Mouse (Mus musculus) MEL (cell line): ENCODE measurements at regions not wholly inside any gene's neighbourhood (a gene's known extent, or its start where the extent isn't known, plus 50 kb on each side); places are given as distances from the start of the nearest gene placed in this dataset.

Source experiments
- DNase-seq: peaks from one replicate; pipeline ENCODE4 v3.0.0; 2011; ENCODE audit warnings: low read depth, low spot score
- H3K27ac ChIP-seq: 2 replicates; pipeline ENCODE4 v1.5.1; 2012; ENCODE audit warnings: low read depth, mild to moderate bottlenecking, control low read depth, low read length, moderate library complexity; ENCODE audit not compliant: control insufficient read depth
- H3K27me3 ChIP-seq, 2 experiments: fragments of 150-350 bp in 1 of 2; sonication (generic) in 1 of 2; 2 replicates each; pipeline ENCODE4 v1.6.1; 2012; ENCODE audit warnings: low read length in 2 of 2, mild to moderate bottlenecking in 2 of 2, improper control_type of control experiment in 1 of 2, moderate library complexity in 1 of 2; ENCODE audit not compliant: insufficient read depth in 2 of 2, control insufficient read depth in 1 of 2
- H3K36me3 ChIP-seq, 2 experiments: 2 replicates each; pipeline ENCODE4 v1.6.1; 2012 to 2014; ENCODE audit warnings: low read length in 2 of 2, improper control_type of control experiment in 1 of 2, inconsistent platforms in 1 of 2, mild to moderate bottlenecking in 1 of 2; ENCODE audit not compliant: insufficient read depth in 2 of 2, control insufficient read depth in 1 of 2
- H3K4me1 ChIP-seq, 2 experiments: fragments of 150-350 bp in 1 of 2; sonication (generic) in 1 of 2; 2 replicates each; pipeline ENCODE4 v1.6.1; 2012; ENCODE audit warnings: low read length in 2 of 2, improper control_type of control experiment in 1 of 2, mild to moderate bottlenecking in 1 of 2; ENCODE audit not compliant: insufficient read depth in 2 of 2, control insufficient read depth in 1 of 2
- H3K4me3 ChIP-seq, 2 experiments: fragments of 150-350 bp in 1 of 2; sonication (generic) in 1 of 2; 2 replicates each; pipeline ENCODE4 v1.5.1; 2012; ENCODE audit warnings: low read depth in 2 of 2, low read length in 2 of 2, mild to moderate bottlenecking in 2 of 2, moderate library complexity in 2 of 2, control low read depth in 1 of 2, improper control_type of control experiment in 1 of 2; ENCODE audit not compliant: control insufficient read depth in 1 of 2, insufficient read depth in 1 of 2
- H3K79me2 ChIP-seq: 2 replicates; pipeline ENCODE4 v1.6.1; 2012; ENCODE audit warnings: mild to moderate bottlenecking, low read length, moderate library complexity; ENCODE audit not compliant: control insufficient read depth, poor library complexity, insufficient read depth
- H3K9ac ChIP-seq: 2 replicates; pipeline ENCODE4 v1.6.1; 2012; ENCODE audit warnings: low read depth, mild to moderate bottlenecking, control low read depth, low read length, moderate library complexity; ENCODE audit not compliant: control insufficient read depth, poor library complexity, severe bottlenecking
- H3K9me3 ChIP-seq: fragments of 150-350 bp; sonication (generic); replicated peaks from 2 replicates; pipeline ENCODE4 v1.6.1; 2012; ENCODE audit warnings: mild to moderate bottlenecking, low read length, improper control_type of control experiment, moderate library complexity; ENCODE audit not compliant: insufficient read depth
- BHLHE40 ChIP-seq: IDR thresholded peaks from 2 replicates; pipeline ENCODE4 v1.6.1; 2012; ENCODE audit warnings: low read depth, mild to moderate bottlenecking, inconsistent platforms, low read length, improper control_type of control experiment, borderline replicate concordance
- CTCF ChIP-seq, 3 experiments: IDR thresholded peaks in 2 of 3; conservative IDR thresholded peaks in 1 of 3; 2 replicates each; pipeline ENCODE4 v1.5.1; 2011 to 2012; ENCODE audit warnings: low read length in 3 of 3, low read depth in 2 of 3, mild to moderate bottlenecking in 2 of 3, improper control_type of control experiment in 1 of 3, inconsistent platforms in 1 of 3, mixed read lengths in 1 of 3, moderate library complexity in 1 of 3; ENCODE audit not compliant: control insufficient read depth in 1 of 3, insufficient read depth in 1 of 3, poor library complexity in 1 of 3, severe bottlenecking in 1 of 3
- ETS1 ChIP-seq: IDR thresholded peaks from 2 replicates; pipeline ENCODE4 v1.6.1; 2012; ENCODE audit warnings: low read depth, mild to moderate bottlenecking, inconsistent platforms, low read length, improper control_type of control experiment, moderate library complexity
- GABPA ChIP-seq: IDR thresholded peaks from 2 replicates; pipeline ENCODE4 v1.6.1; 2012; ENCODE audit warnings: low read depth, mild to moderate bottlenecking, inconsistent platforms, low read length, improper control_type of control experiment, moderate library complexity
- JUND ChIP-seq: IDR thresholded peaks from 2 replicates; pipeline ENCODE4 v1.6.1; 2011; ENCODE audit warnings: low read depth, mild to moderate bottlenecking, improper control_type of control experiment, low read length
- MAFK ChIP-seq: IDR thresholded peaks from 2 replicates; pipeline ENCODE4 v1.6.1; 2011; ENCODE audit warnings: low read depth, mild to moderate bottlenecking, low read length, improper control_type of control experiment, borderline replicate concordance
- MAZ ChIP-seq: IDR thresholded peaks from 2 replicates; pipeline ENCODE4 v1.6.1; 2012; ENCODE audit warnings: low read depth, mild to moderate bottlenecking, inconsistent platforms, low read length, improper control_type of control experiment
- MEF2A ChIP-seq: IDR thresholded peaks from 2 replicates; pipeline ENCODE4 v1.6.1; 2014; ENCODE audit warnings: low read depth, mild to moderate bottlenecking, inconsistent platforms, low read length, improper control_type of control experiment; ENCODE audit not compliant: poor library complexity, insufficient replicate concordance, severe bottlenecking; ENCODE audit errors: extremely low read depth
- NRF1 ChIP-seq: IDR thresholded peaks from 2 replicates; pipeline ENCODE4 v1.6.1; 2014; ENCODE audit warnings: low read depth, mild to moderate bottlenecking, inconsistent platforms, low read length, improper control_type of control experiment, moderate library complexity; ENCODE audit not compliant: poor library complexity, insufficient read depth, severe bottlenecking
- POLR2A ChIP-seq, 2 experiments: IDR thresholded peaks; 2 replicates each; pipeline ENCODE4 v1.6.1; 2011 to 2012; ENCODE audit warnings: low read length in 2 of 2, mild to moderate bottlenecking in 2 of 2, control low read depth in 1 of 2, improper control_type of control experiment in 1 of 2, low read depth in 1 of 2, moderate library complexity in 1 of 2; ENCODE audit not compliant: control insufficient read depth in 1 of 2, insufficient read depth in 1 of 2, poor library complexity in 1 of 2
- POLR2AphosphoS2 ChIP-seq: IDR thresholded peaks from 2 replicates; pipeline ENCODE4 v1.6.1; 2011; ENCODE audit warnings: low read length, improper control_type of control experiment
- RAD21 ChIP-seq: IDR thresholded peaks from 2 replicates; pipeline ENCODE4 v1.6.1; 2011; ENCODE audit warnings: mild to moderate bottlenecking, low read depth, low read length, improper control_type of control experiment
- RCOR1 ChIP-seq: IDR thresholded peaks from 2 replicates; pipeline ENCODE4 v1.6.1; 2012; ENCODE audit warnings: low read depth, mild to moderate bottlenecking, inconsistent platforms, low read length, improper control_type of control experiment
- SIN3A ChIP-seq: IDR thresholded peaks from 2 replicates; pipeline ENCODE4 v1.6.1; 2012; ENCODE audit warnings: low read length, improper control_type of control experiment, inconsistent platforms
- SMC3 ChIP-seq: IDR thresholded peaks from 2 replicates; pipeline ENCODE4 v1.6.1; 2011; ENCODE audit warnings: low read depth, low read length, improper control_type of control experiment
- USF2 ChIP-seq, 2 experiments: IDR thresholded peaks; 2 replicates each; pipeline ENCODE4 v1.6.1; 2011 to 2012; ENCODE audit warnings: improper control_type of control experiment in 2 of 2, low read length in 2 of 2, borderline replicate concordance in 1 of 2, inconsistent platforms in 1 of 2, low read depth in 1 of 2, mild to moderate bottlenecking in 1 of 2; ENCODE audit not compliant: insufficient read depth in 1 of 2
- ZC3H11A ChIP-seq: IDR thresholded peaks from 2 replicates; pipeline ENCODE4 v1.6.1; 2012; ENCODE audit warnings: low read depth, mild to moderate bottlenecking, inconsistent platforms, low read length, improper control_type of control experiment
- ZKSCAN1 ChIP-seq: IDR thresholded peaks from 2 replicates; pipeline ENCODE4 v1.6.1; 2012; ENCODE audit warnings: low read depth, mild to moderate bottlenecking, inconsistent platforms, low read length, improper control_type of control experiment, moderate library complexity
- ZMIZ1 ChIP-seq: IDR thresholded peaks from 2 replicates; pipeline ENCODE4 v1.6.1; 2012; ENCODE audit warnings: low read depth, mild to moderate bottlenecking, inconsistent platforms, low read length, improper control_type of control experiment, moderate library complexity
- ZNF384 ChIP-seq: IDR thresholded peaks from 2 replicates; pipeline ENCODE4 v1.6.1; 2012; ENCODE audit warnings: low read depth, mild to moderate bottlenecking, inconsistent platforms, low read length, improper control_type of control experiment

DNA sequence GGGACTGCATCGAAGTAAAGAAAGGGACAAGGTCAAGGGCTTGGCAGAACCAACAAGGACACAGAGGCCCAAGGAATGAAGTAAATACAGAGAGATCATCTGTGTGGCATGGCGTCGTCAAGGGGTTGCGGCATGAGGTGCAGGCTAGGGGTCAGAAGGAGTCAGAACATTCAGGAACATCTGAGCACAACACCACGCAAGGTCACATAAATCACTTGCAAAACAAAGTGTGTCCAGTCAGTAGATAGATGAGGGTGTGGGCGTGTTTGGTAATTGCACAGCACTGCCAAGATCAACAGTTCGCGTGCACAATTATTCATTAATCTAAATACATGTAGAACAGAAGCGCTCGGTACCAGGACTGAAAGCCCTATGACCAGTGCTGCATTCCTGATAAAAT, 52.0 kb upstream of the Zfp648 start:
- DNase-seq = no peak
- no peak overlapping the region for H3K4me3 ChIP-seq
- TF ChIP-seq ZNF384 = no peak
- TF ChIP-seq ZMIZ1 = no peak
- no peak for TF ChIP-seq GABPA
- TF ChIP-seq MAFK = no peak
- TF ChIP-seq ZKSCAN1 = no peak
- TF ChIP-seq ETS1 = no peak
- no peak for TF ChIP-seq POLR2AphosphoS2
- no peak for TF ChIP-seq JUND
- TF ChIP-seq ZC3H11A = no peak
- TF ChIP-seq NRF1 = no peak
- TF ChIP-seq RCOR1 = no peak
- no peak for TF ChIP-seq MEF2A
- no peak for TF ChIP-seq CTCF (IDR thresholded peaks at IDR 0.05 in 2 of 3, conservative IDR thresholded peaks at IDR 0.05 in 1 of 3; ENCODE audit: control insufficient read depth in 1 of 3, insufficient read depth in 1 of 3, low read depth in 2 of 3, low read length in 3 of 3, poor library complexity in 1 of 3, severe bottlenecking in 1 of 3)
- TF ChIP-seq, all 39 proteins: peak for 0
- no peaks in the 10 kb centered on the region for H3K27me3 ChIP-seq
- no peaks in the 10 kb centered on the region for H3K79me2 ChIP-seq
- no peaks in the 10 kb centered on the region for H3K9me3 ChIP-seq
- no peaks in the 10 kb centered on the region for H3K4me1 ChIP-seq
- H3K27ac ChIP-seq = no peak overlapping the region
- no peaks in the 10 kb centered on the region for H3K36me3 ChIP-seq
- H3K9ac ChIP-seq = no peak overlapping the region

DNA sequence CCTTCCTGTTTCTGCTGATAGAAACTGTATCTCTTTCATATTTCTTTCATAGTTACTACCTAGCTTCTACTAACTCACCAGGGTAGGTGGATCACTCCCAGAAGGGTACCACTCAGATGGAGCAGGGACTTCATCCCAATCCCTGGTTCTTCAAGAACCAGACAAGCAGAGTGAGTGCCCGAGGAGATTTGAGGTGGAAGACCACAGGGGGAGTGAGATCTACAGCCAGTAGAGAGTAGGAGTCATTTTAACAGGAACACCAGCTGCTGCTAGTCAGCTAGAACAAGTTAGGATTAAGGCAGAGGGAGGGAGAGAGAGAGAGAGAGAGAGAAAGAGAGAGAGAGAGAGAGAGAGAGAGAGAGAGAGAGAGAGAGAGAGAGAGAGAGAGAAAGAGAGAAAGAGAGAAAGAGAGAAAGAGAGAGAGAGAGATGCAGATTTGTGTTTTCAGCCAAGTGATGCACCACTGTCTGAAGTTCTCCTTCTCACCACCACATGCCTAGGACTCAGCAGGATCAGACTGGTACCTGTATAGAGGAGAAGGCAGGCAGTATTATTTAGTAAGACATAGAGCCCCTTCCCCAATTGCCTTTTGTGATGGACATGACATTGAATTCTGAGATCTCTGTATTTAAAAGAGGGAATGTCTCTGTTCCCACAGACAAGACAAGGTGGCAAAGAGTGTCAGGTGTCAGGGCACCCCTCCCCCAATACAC, 51.4 kb upstream of the Zfp648 start:
- no peak for DNase-seq
- no peak for TF ChIP-seq SIN3A
- TF ChIP-seq RAD21 = no peak
- TF ChIP-seq CTCF (IDR thresholded peaks at IDR 0.05 in 2 of 3, conservative IDR thresholded peaks at IDR 0.05 in 1 of 3; ENCODE audit: control insufficient read depth in 1 of 3, insufficient read depth in 1 of 3, low read depth in 2 of 3, low read length in 3 of 3, poor library complexity in 1 of 3, severe bottlenecking in 1 of 3) = no peak
- TF ChIP-seq ETS1 = no peak
- no peak for TF ChIP-seq NRF1
- no peak for TF ChIP-seq BHLHE40
- no peak for TF ChIP-seq POLR2A (IDR thresholded peaks at IDR 0.05; ENCODE audit: control insufficient read depth in 1 of 2, insufficient read depth in 1 of 2, low read depth in 1 of 2, low read length in 2 of 2, poor library complexity in 1 of 2)
- TF ChIP-seq POLR2AphosphoS2 = no peak
- TF ChIP-seq MAZ = no peak
- no peak for TF ChIP-seq JUND
- no peak for TF ChIP-seq USF2 (IDR thresholded peaks at IDR 0.05; ENCODE audit: borderline replicate concordance in 1 of 2, insufficient read depth in 1 of 2, low read depth in 1 of 2, low read length in 2 of 2)
- TF ChIP-seq GABPA = no peak
- TF ChIP-seq ZC3H11A = no peak
- TF ChIP-seq SMC3 = no peak
- Histone ChIP-seq H3K9me3 (no peaks in the 10 kb centered on the region), H3K9ac (no peak overlapping the region), H3K4me3 (no peak overlapping the region), H3K4me1 (no peaks in the 10 kb centered on the region), H3K27me3 (no peaks in the 10 kb centered on the region), H3K36me3 (no peaks in the 10 kb centered on the region), H3K27ac (no peak overlapping the region), H3K79me2 (no peaks in the 10 kb centered on the region)
